Mouse (Mus musculus): ENCODE measurements at regions not wholly inside any gene's neighbourhood (a gene's known extent, or its start where the extent isn't known, plus 50 kb on each side); places are given as distances from the start of the nearest gene placed in this dataset. TPM values are rescaled to one million over a fixed set of nuclear protein-coding genes. Genes with fewer than 3 reads are reported as not detected.

GRCm38 (mm10) chr11:24829578-24830401, 751.9 kb downstream of the Bcl11a start:
- Histone ChIP-seq H3K27ac (no peak overlapping the region), H3K9ac (no peak overlapping the region), H3K4me3 (no peak overlapping the region), H3K9me3 (replicated peaks) (no peaks in the 10 kb centered on the region), H3K4me1 (no peaks in the 10 kb centered on the region), H3K36me3 (no peaks in the 10 kb centered on the region), H3K27me3 (replicated peaks) (no peaks in the 10 kb centered on the region), H3K4me2 (no peak overlapping the region)
- 66% methylated on average over 13 of the region's 13 CpGs for WGBS (ENCODE audit: insufficient replicate concordance)
- no peak for ATAC-seq

- Histone ChIP-seq H3K4me3 (no peak overlapping the region), H3K36me3 (no peaks in the 10 kb centered on the region), H3K27ac (no peak overlapping the region), H3K9ac (no peak overlapping the region), H3K9me3 (replicated peaks) (no peaks in the 10 kb centered on the region), H3K4me2 (no peak overlapping the region), H3K27me3 (replicated peaks) (no peaks in the 10 kb centered on the region), H3K4me1 (no peaks in the 10 kb centered on the region)
- no peak for ATAC-seq
- WGBS (ENCODE audit: insufficient replicate concordance): 61% methylated on average over 2 of the region's 2 CpGs
These were observed 752.6 kb downstream of the Bcl11a start for GRCm38 (mm10) chr11:24830484-24830883.

- no peak for ATAC-seq
- H3K4me3 ChIP-seq: no peak overlapping the region
- no peaks in the 10 kb centered on the region for H3K27me3 ChIP-seq (replicated peaks)
- WGBS (ENCODE audit: insufficient replicate concordance): 47% methylated on average over 2 of the region's 2 CpGs
- no peak overlapping the region for H3K9ac ChIP-seq
- no peaks in the 10 kb centered on the region for H3K4me1 ChIP-seq
- H3K9me3 ChIP-seq (replicated peaks): no peaks in the 10 kb centered on the region
- no peak overlapping the region for H3K4me2 ChIP-seq
- H3K27ac ChIP-seq: no peak overlapping the region
- no peaks in the 10 kb centered on the region for H3K36me3 ChIP-seq
These were observed 766.2 kb downstream of the Bcl11a start for GRCm38 (mm10) chr11:24843839-24844738.

GRCm38 (mm10) chr11:24856991-24857390, 779.1 kb downstream of the Bcl11a start:
- H3K9me3 ChIP-seq (replicated peaks): no peaks in the 10 kb centered on the region
- no peak overlapping the region for H3K9ac ChIP-seq
- no peak overlapping the region for H3K4me3 ChIP-seq
- ATAC-seq: no peak
- no peaks in the 10 kb centered on the region for H3K36me3 ChIP-seq
- H3K27ac ChIP-seq: no peak overlapping the region
- 58% methylated on average over 6 of the region's 6 CpGs for WGBS (ENCODE audit: insufficient replicate concordance)
- no peaks in the 10 kb centered on the region for H3K4me1 ChIP-seq
- H3K4me2 ChIP-seq: no peak overlapping the region
- no peaks in the 10 kb centered on the region for H3K27me3 ChIP-seq (replicated peaks)

GRCm38 (mm10) chr11:24864637-24865036, 786.8 kb downstream of the Bcl11a start:
- no peak overlapping the region for H3K4me2 ChIP-seq
- no peaks in the 10 kb centered on the region for H3K9me3 ChIP-seq (replicated peaks)
- no peak for ATAC-seq
- no peaks in the 10 kb centered on the region for H3K27me3 ChIP-seq (replicated peaks)
- H3K9ac ChIP-seq: no peak overlapping the region
- no peaks in the 10 kb centered on the region for H3K4me1 ChIP-seq
- no peak overlapping the region for H3K27ac ChIP-seq
- WGBS (ENCODE audit: insufficient replicate concordance): 77% methylated on average over 11 of the region's 11 CpGs
- no peak overlapping the region for H3K4me3 ChIP-seq
- H3K36me3 ChIP-seq: no peaks in the 10 kb centered on the region

GRCm38 (mm10) chr11:24865067-24865796, 787.4 kb downstream of the Bcl11a start:
- Histone ChIP-seq H3K4me3 (no peak overlapping the region), H3K27me3 (replicated peaks) (no peaks in the 10 kb centered on the region), H3K36me3 (no peaks in the 10 kb centered on the region), H3K27ac (no peak overlapping the region), H3K4me1 (no peaks in the 10 kb centered on the region), H3K9me3 (replicated peaks) (no peaks in the 10 kb centered on the region), H3K4me2 (no peak overlapping the region), H3K9ac (no peak overlapping the region)
- 40% methylated on average over 3 of the region's 3 CpGs for WGBS (ENCODE audit: insufficient replicate concordance)
- ATAC-seq: no peak

Small RNA genes in the stretch of these regions (microRNA-seq; reads per million reads assigned to microRNA genes)
- not detected for gene Gm25507

Data from liver, embryonic 12.5 days (tissue).